Mouse (Mus musculus): ENCODE results near the gene Spsb2.
"Not testable (repeated sequence)": the region's sequence is repeated elsewhere in the genome, so short reads cannot be mapped to it uniquely, and the experiment has no call there.

The Spsb2 gene

GRCm38 (mm10) chr6:124816611-124817010, 8.2 kb downstream of the Spsb2 start:
- DNase-seq (ENCODE audit: low read depth, low spot score) = no peak

- no peak for DNase-seq (ENCODE audit: low read depth, low spot score)
Measured at GRCm38 (mm10) chr6:124817125-124817524, 8.7 kb downstream of the Spsb2 start.

- no peak for DNase-seq (ENCODE audit: low read depth, low spot score)
Measured at GRCm38 (mm10) chr6:124817563-124817962, 9.1 kb downstream of the Spsb2 start.

GRCm38 (mm10) chr6:124817971-124818370, 9.5 kb downstream of the Spsb2 start:
- DNase-seq (ENCODE audit: low read depth, low spot score) = no peak

DNA sequence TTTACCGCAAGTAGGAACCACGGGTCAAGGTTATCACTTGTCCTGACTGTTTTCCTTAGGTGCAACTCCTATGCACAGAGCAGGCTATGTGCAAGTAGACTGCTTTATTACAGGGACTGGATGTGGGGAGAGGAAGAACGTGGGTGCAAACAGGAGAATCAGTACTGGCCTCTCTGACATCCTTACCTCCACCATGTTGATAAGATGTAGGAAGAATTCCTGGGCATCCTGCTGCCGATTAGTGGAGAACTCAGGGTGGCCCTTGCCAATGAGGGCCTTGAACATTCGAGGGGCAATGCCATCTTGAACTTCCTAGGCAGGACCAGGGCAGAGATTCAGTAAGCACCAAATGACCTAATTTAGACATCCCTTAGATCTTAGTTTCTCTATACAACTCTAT, 12.4 kb downstream of the Spsb2 start:
- DNase-seq (ENCODE audit: low read depth, low spot score) = no peak

GRCm38 (mm10) chr6:124822049-124822448, 13.6 kb downstream of the Spsb2 start:
- DNase-seq (ENCODE audit: low read depth, low spot score) = no peak

GRCm38 (mm10) chr6:124828101-124828592, 19.7 kb downstream of the Spsb2 start:
- no peak for DNase-seq (ENCODE audit: low read depth, low spot score)

- DNase-seq (ENCODE audit: low read depth, low spot score) = peak; percentile 99
Measured at GRCm38 (mm10) chr6:124828868-124829798, 20.7 kb downstream of the Spsb2 start, which contains the start of the genes Usp5 and Cdca3. Gene Usp5 (minus strand): TSS chr6:124829484. Gene Cdca3 (plus strand): TSS chr6:124829547.

- peak; percentile 86 for DNase-seq (ENCODE audit: low read depth, low spot score)
Measured at GRCm38 (mm10) chr6:124829799-124830700, 21.6 kb downstream of the Spsb2 start.

DNA sequence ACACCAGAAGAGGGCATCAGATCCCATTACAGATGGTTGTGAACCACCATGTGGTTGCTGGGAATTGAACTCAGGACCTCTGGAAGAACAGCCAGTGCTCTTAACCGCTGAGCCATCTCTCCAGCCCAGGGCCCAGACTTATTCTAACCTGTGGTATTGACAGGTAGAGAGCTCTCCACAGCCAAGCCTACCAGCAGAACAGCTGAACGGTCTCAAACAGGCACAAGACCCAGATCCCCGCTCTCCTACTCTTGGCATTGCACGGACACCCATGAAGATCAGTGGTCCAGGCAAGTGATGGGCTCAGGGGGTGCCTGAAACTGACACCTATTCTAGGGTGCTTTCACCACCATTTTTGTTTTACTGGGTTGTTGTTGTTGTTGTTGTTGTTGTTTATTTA, 22.7 kb downstream of the Spsb2 start:
- not testable (repeated sequence) for DNase-seq (ENCODE audit: low read depth, low spot score)

DNA sequence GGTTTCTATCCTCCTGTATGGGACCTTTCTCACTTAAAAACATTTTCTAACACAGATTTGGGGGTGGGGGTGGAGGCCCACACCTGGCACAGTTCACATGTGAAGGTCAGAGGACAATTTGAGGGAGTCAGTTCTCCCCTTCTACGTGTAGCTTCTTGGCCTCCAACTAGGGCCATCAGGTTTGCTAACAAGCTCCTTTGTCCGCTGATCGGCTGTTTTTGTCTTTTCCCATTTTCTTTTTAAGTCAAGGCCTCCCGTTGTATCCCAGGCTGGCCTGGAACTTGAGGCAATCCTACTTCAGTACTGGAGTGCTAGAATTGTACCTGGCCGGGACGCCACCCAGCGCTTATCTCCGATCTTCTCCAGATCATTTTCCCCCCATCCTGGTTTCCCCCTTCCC, 23.2 kb downstream of the Spsb2 start:
- no peak for DNase-seq (ENCODE audit: low read depth, low spot score)

DNA sequence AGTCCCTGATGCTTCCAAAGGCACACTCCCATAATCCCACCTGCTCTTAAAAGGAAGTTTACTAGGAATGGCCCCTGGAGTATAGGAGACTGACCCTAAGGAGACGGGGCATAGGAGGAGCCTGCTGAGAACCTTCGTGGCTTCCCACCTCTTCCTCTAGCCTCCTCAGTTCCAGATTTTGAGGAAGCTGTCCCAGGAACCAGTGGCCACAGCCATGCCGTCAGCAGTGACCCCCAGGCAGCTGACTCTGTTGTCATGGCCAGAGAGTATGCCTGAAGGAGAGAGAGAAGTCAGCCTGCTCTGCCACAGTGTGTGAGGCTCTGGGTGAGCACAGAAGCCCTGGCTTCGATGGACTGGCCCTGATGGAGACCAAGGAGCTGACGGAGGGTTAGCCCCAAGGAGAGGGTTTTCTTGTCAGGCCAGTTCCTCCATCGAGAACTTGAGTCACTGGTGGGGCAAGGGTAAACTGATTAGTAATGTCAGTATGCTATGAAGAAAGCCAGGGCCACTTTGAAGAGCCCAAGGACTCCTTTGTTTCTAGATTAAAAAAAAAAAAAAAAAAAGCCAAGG, 26.1 kb downstream of the Spsb2 start:
- DNase-seq (ENCODE audit: low read depth, low spot score) = no peak

- no peak for DNase-seq (ENCODE audit: low read depth, low spot score)
Measured at GRCm38 (mm10) chr6:124835531-124835930, 27.1 kb downstream of the Spsb2 start.

- no peak for DNase-seq (ENCODE audit: low read depth, low spot score)
Measured at GRCm38 (mm10) chr6:124836411-124836810, 27.9 kb downstream of the Spsb2 start.

GRCm38 (mm10) chr6:124839805-124840204, 31.3 kb downstream of the Spsb2 start:
- no peak for DNase-seq (ENCODE audit: low read depth, low spot score)

DNA sequence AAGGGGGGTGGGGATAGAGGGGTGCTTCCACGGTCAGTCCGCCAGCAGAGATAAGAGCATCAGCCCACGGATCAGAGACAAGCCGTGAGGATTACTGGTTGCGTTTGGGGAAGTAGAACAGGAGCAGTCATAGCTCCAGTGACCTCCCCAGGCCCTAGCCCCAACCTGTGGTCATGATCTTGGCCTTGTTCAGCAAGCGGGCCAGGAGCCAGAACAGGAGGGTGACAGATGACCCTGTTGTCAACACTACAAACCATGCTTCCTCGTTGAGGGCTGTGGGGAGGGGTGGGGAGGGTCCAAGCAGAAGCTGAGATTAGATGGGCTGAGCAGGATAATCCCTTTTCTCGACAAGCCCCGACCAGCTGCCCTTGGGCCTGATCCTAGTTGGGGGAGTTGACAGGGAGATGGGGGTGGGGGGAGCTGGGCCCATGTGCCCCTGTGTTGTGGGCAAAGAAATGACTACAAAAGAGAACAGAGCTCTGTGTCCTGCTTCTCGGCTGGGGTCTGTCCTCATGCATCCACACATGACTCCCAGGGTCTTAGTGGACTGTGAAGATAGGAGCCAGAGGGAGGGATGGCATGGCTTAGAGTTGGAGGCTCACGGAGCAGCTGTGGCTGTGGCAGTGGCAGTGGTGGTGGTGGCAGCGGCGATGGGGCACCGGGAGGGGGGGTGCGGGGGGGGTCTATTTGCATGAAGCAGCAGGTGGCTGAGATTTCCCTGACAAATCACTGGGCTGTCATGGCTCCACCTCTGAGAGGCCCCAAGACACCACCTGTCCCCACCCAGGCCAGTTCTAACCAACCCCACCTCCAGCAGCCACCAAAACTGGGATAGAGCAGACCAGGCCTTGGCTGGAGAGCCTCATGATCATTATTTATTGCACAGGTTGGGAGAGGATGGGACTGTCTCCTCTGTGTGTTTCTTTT, 32.0 kb downstream of the Spsb2 start, which contains the start of gene Gnb3:
TSS of gene Gnb3 (minus strand) at position 35 of the 927 bp plus-strand sequence.
- peak; percentile 85 for DNase-seq (ENCODE audit: low read depth, low spot score)

DNA sequence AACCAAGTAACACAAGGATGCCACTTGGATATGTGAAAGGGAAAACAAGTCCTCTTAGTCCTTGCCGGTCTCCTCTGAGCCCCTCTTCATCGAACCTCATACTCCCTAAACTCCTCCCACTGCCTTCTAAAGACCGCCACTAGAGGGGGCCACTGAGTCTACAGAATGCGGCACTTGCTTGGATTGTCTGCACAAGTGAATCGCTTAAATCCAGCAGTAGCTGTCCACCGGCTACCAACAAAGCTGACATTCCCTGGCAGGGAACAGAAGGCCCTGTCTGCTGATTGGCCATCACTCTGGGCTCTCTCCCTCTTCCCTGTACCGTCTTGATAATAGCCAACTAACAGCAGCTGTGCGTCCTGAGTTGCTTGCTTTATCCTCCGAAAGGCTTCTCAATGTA, 38.8 kb downstream of the Spsb2 start:
- DNase-seq (ENCODE audit: low read depth, low spot score) = peak; percentile 81

DNA sequence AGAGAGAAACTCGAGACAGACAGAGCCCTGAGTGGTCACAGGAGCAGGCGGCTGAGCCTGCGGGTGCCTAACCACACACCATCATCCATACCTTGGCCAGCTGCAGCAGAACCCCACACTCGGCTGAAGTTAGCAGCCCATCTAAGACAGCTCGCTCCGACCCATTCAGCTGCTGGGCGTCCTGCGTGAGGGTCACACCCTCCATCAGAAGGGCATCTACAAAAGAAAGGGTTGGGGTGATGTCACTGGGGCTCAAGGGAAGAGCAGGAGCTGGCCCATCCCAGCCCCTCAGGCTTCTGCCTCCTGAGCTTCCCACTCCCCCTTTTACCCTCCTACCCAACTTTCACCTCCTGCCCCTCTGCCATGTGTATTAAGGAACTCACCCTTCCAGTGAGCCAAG, 42.1 kb downstream of the Spsb2 start:
- DNase-seq (ENCODE audit: low read depth, low spot score) = no peak

DNA sequence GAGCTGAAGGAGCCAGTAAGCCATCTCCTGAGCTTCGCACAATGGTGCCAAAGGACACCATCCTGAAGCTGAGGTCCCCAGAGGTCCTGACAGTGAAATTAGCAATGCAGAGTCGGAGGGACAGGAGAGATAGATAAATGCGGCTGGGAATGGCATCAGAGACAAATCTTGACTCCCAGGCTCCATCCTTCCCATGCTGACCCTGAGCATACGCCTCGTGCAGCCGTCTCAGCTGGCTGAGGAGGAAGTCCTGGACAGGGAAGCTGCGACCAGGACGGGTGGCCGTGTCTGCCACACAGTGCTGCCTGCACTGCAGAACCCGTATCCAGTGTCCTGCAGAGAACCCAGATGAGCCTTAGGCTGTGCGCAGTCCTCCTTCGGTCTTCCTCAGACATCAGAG, 46.2 kb downstream of the Spsb2 start:
- DNase-seq (ENCODE audit: low read depth, low spot score) = no peak

- DNase-seq (ENCODE audit: low read depth, low spot score) = no peak
Measured at GRCm38 (mm10) chr6:124856321-124856720, 47.9 kb downstream of the Spsb2 start.
